Mouse (Mus musculus): ENCODE measurements around the gene Pygl. TPM values are rescaled to one million over a fixed set of nuclear protein-coding genes. Genes with fewer than 3 reads are reported as not detected.
"Not testable (repeated sequence)": the region's sequence is repeated elsewhere in the genome, so short reads cannot be mapped to it uniquely, and the experiment has no call there.

The Pygl gene
- total RNA-seq, 2 experiments from 2014 or later, result 15.8 to 32.5 TPM

DNA sequence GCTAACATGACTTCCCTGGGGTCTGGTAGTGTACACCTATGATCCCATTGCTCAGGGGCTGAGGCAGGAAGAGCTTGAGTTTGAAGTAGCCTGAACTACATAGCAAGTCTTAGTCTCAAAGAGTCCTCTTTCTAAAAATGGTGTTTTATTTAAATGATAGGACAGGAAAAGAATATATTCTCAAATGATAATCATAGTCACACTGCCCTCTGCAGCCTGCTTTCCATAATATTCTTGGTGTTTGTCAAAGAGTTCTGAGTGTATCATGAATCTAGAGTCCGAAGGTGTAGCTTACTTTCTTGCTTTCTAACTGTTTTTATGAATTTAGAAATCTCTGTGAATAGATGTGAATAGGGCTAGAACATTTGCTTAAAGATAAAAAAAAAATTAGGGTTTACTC is 61.3 kb downstream of the Pygl start:
- no peak for ATAC-seq (replicated peaks; ENCODE audit: low FRiP score, low TSS enrichment, poor library complexity, severe bottlenecking)

- ATAC-seq (replicated peaks; ENCODE audit: low FRiP score, low TSS enrichment, poor library complexity, severe bottlenecking), result no peak
Measured at GRCm38 (mm10) chr12:70167950-70168349, 63.3 kb downstream of the Pygl start.

GRCm38 (mm10) chr12:70164741-70165140 is 66.5 kb downstream of the Pygl start:
- no peak for ATAC-seq (replicated peaks; ENCODE audit: low FRiP score, low TSS enrichment, poor library complexity, severe bottlenecking)

DNA sequence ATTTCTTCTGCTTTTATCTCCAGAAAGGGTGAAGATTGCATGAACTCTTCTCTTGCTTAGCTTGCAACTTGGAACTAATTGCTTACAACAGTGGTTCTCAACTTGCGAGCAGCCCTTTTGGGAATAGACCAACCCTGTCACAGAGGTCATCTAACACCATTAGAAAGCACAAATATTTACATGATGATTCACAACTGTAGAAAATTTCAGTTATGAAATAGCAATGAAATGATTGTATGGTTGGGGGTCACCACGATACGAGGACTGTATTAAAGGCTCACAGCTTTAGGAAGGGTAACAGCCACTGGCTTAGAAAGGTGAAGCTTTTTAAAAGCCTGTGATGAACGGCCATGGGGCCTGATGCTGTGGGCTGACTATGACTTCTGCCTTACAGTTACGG is 70.2 kb downstream of the Pygl start:
- ATAC-seq (replicated peaks; ENCODE audit: low FRiP score, low TSS enrichment, poor library complexity, severe bottlenecking), result no peak

DNA sequence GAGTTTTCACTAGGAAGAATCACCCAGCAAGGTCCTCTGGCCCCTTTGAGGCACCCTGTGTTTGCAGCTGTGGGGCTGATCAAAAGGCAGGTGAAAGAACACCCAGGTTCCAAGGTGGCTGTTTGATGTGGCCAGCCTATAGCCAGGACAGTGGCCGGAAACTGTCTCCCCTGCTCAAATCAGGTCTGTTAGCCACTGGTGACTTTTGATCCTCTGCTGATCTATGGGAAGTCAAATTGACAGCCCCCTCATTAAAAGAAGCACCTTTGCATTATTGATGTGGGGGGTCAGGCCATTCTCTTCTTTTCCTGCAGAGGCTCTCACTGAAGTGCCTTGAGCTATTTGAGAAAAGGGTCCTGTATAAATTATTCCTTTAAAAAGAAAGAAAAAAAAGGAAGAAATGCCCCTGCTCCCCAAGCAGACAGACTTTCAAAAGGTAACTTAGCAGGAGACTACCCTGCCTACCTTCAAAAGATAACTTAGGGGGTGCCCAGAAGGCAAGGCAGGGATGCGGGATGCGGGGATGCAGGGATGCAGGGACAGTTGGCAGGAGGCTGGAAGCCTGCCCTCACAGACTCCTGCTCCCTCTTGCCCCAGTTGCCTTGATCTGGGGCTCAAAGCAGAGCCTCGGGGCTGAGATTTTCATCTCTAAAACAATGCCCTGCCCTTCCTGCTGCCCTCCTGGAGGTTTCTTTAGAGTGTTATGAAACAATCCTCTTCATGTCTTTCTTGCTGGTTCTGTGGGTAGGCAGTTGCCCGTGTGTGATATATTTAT is 73.8 kb downstream of the Pygl start:
- no peak for ATAC-seq (replicated peaks; ENCODE audit: low FRiP score, low TSS enrichment, poor library complexity, severe bottlenecking)

GRCm38 (mm10) chr12:70156222-70156621 is 75.1 kb downstream of the Pygl start:
- ATAC-seq (replicated peaks; ENCODE audit: low FRiP score, low TSS enrichment, poor library complexity, severe bottlenecking), result peak; percentile 60; the same call in 1 of the 2 replicates

DNA sequence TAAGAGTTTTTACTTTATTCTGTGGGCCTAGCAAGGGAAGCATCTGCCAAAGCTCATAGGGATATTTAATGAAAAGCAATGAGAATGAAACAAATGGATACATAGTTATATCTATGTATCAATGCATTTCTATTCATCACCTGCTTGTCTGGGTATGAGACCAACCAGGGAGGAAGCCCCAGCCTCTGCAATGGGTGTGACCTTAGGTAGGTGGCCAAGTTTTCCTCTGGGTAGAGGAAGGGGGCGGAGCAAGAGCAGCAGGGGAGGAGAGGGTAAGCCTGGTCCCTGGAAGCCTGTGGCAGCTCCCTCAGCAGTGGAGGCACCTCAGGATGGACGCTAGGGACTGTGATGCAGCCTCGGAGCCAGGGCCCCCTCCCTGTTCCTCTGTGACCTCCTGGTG is 77.4 kb downstream of the Pygl start, which contains the start of gene Abhd12b:
Abhd12b (plus strand) TSS at position 301 of the 400 bp plus-strand sequence.
- ATAC-seq (replicated peaks; ENCODE audit: low FRiP score, low TSS enrichment, poor library complexity, severe bottlenecking), result no peak

GRCm38 (mm10) chr12:70148631-70149265 is 82.5 kb downstream of the Pygl start:
- peak; percentile 54 for ATAC-seq (replicated peaks; ENCODE audit: low FRiP score, low TSS enrichment, poor library complexity, severe bottlenecking)

DNA sequence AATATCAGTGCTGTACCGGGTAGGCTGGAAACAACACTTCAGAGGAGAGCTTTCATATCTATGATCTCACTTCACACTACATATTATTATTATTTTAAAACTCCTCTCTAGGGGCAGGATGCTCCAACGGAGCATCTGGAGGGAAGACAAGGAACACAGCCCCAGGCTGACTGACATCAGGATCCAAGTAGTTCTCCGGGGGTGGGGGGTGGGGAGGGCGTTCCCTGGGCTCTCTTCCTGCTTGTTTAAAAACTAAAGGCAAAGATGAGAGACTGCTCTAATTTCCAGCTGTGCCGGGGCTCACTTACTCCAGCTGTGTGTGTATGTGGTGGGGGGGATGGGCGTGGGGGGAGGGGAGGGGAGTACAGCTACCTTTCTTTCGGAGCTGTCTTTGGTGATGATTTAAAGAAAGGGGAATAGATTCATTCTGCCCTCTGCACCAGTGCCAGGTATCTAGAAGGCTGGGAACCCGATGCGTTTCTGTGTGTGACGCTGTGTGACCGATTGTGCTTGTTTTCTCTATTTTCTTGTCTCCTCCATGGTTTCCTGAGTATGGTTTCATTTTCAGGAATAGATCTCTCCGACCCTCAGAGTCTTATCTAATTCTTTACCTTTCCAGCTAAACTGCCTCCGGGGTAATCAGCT is 83.2 kb downstream of the Pygl start:
- ATAC-seq (replicated peaks; ENCODE audit: low FRiP score, low TSS enrichment, poor library complexity, severe bottlenecking), result 0 out of 2 replicates have a peak, but pooled peaks have one; percentile 9

GRCm38 (mm10) chr12:70145586-70145985 is 85.7 kb downstream of the Pygl start:
- ATAC-seq (replicated peaks; ENCODE audit: low FRiP score, low TSS enrichment, poor library complexity, severe bottlenecking), result no peak

- 0 out of 2 replicates have a peak, but pooled peaks have one; percentile 20 for ATAC-seq (replicated peaks; ENCODE audit: low FRiP score, low TSS enrichment, poor library complexity, severe bottlenecking)
Measured at GRCm38 (mm10) chr12:70144637-70145448, 86.4 kb downstream of the Pygl start.

GRCm38 (mm10) chr12:70144106-70144587 is 87.1 kb downstream of the Pygl start:
- ATAC-seq (replicated peaks; ENCODE audit: low FRiP score, low TSS enrichment, poor library complexity, severe bottlenecking), result not testable (repeated sequence)

- peak; percentile 38 for ATAC-seq (replicated peaks; ENCODE audit: low FRiP score, low TSS enrichment, poor library complexity, severe bottlenecking)
Measured at GRCm38 (mm10) chr12:70140993-70141576, 90.2 kb downstream of the Pygl start.

Other genes starting within 250 kb of the Pygl start
- gene Sav1, start 244.5 kb downstream of the Pygl start, total RNA-seq (2014; fragmentation: Nextera tagmentation), result 126 and 133 TPM in 2 replicates
- 59.2 and 79.2 TPM in 2 replicates for gene Sav1, start 244.5 kb downstream of the Pygl start, total RNA-seq (2017)
- 33.1 and 50.1 TPM in 2 replicates for gene Nin, start 117.8 kb downstream of the Pygl start, total RNA-seq (2014; fragmentation: Nextera tagmentation)
- gene Nin, start 117.8 kb downstream of the Pygl start, total RNA-seq (2017), result 41.3 and 61.0 TPM in 2 replicates
- gene Abhd12b, start 77.3 kb downstream of the Pygl start, total RNA-seq (2014; fragmentation: Nextera tagmentation), result not detected in 2 replicates
- not detected in 2 replicates for gene Abhd12b, start 77.3 kb downstream of the Pygl start, total RNA-seq (2017)
- gene Trim9, start 116.1 kb upstream of the Pygl start, total RNA-seq (2014; fragmentation: Nextera tagmentation), result not detected in 2 replicates
- gene Trim9, start 116.1 kb upstream of the Pygl start, total RNA-seq (2017), result not detected in 2 replicates
- gene Tmx1, start 221.6 kb upstream of the Pygl start, total RNA-seq (2014; fragmentation: Nextera tagmentation), result 46.7 and 61.9 TPM in 2 replicates
- 107 and 155 TPM in 2 replicates for gene Tmx1, start 221.6 kb upstream of the Pygl start, total RNA-seq (2017)